Mouse (Mus musculus): ENCODE data around the gene Hoxc6. TPM values are rescaled to one million over a fixed set of nuclear protein-coding genes. Genes with fewer than 3 reads are reported as not detected.

Hoxc6 gene
- total RNA-seq, 2 experiments from 2014 or later, result not detected

- intact Hi-C loops (cut with DNase I), result no loop called here
- no peak for DNase-seq (ENCODE audit: extremely low spot score in 1 of 2, low spot score in 2 of 2)
Measured at GRCm38 (mm10) chr15:103060341-103061130, 62.5 kb downstream of the Hoxc6 start.

GRCm38 (mm10) chr15:103061131-103061825 lies 63.2 kb downstream of the Hoxc6 start:
- intact Hi-C loops (cut with DNase I), result no loop called here
- DNase-seq (ENCODE audit: extremely low spot score in 1 of 2, low spot score in 2 of 2), result no peak

Small RNA genes lying within 50 kb of the gene (microRNA-seq; reads per million reads assigned to microRNA genes)
- gene Mir196a-2, result not detected
- 0.86 reads per million for gene Mir615

Other genes starting within 250 kb of the Hoxc6 start
- gene Hoxc13, start 77.2 kb upstream of the Hoxc6 start, total RNA-seq (2021), result not detected
- not detected for gene Hoxc12, start 61.5 kb upstream of the Hoxc6 start, total RNA-seq (2021)
- gene Hoxc11, start 43.8 kb upstream of the Hoxc6 start, total RNA-seq (2021), result not detected
- gene Hoxc10, start 31.5 kb upstream of the Hoxc6 start, total RNA-seq (2021), result not detected
- gene Hoxc5, start 30.8 kb upstream of the Hoxc6 start, total RNA-seq (2021), result not detected
- gene Hoxc9, start 21.8 kb upstream of the Hoxc6 start, total RNA-seq (2021), result not detected
- not detected for gene Hoxc8, start 7.7 kb upstream of the Hoxc6 start, total RNA-seq (2021)
- gene Hoxc4, start 20.7 kb downstream of the Hoxc6 start, total RNA-seq (2021), result not detected
- 10 to 100 TPM; 17.5 to 18.2 TPM for gene Smug1, start 168.8 kb downstream of the Hoxc6 start, total RNA-seq (2021)
- 100 to 1,000 TPM; 174 to 181 TPM for gene Cbx5, start 241.6 kb downstream of the Hoxc6 start, total RNA-seq (2021)
- 100 to 1,000 TPM; 350 to 359 TPM for gene Hnrnpa1, start 242.2 kb downstream of the Hoxc6 start, total RNA-seq (2021)

Measured in left cerebral cortex, postnatal 10 days (tissue).